In genomic region chr12:16753110-16753509, GRCm38 (mm10) we compare ENCODE assay signal across 9 mouse cellular contexts. TPM values are rescaled to one million over a fixed set of nuclear protein-coding genes. Genes with fewer than 3 reads are reported as not detected.
DNase-seq lines count a peak whose midpoint lies in the region; ATAC-seq and TF ChIP-seq lines count a peak whose summit lies in the region.
"Had no signal": no experiment of that assay in that cellular context is flagged by ENCODE, and none has a peak within 500 bp of the region (broad histone marks: within the 10 kb centered on the region; RNA-seq: fewer than 3 reads in every experiment).

No protein-coding gene starts in this region.

- H3K27ac ChIP-seq in heart, embryonic 13.5 days (replicated peaks), result no peak overlapping the region
- H3K27ac ChIP-seq in heart, embryonic 12.5 days (ENCODE audit: poor library complexity, severe bottlenecking), result no peak overlapping the region
- no peak overlapping the region for H3K27ac ChIP-seq in lung, postnatal 0 days (ENCODE audit: low read length)
- H3K27ac ChIP-seq in limb, embryonic 11.5 days (replicated peaks; ENCODE audit: low read depth, low read length), result no peak overlapping the region
- no peak overlapping the region for H3K27ac ChIP-seq in midbrain, postnatal 0 days (ENCODE audit: low read depth, low read length)

- peaks cover 5% of the 10 kb centered on the region; the same call in 1 of the 2 replicates for H3K4me1 ChIP-seq in heart, embryonic 13.5 days
- peaks cover 11% of the 10 kb centered on the region for H3K4me1 ChIP-seq in heart, embryonic 12.5 days (replicated peaks)
- H3K4me1 ChIP-seq in lung, postnatal 0 days (ENCODE audit: insufficient read depth, low read depth, low read length), result no peaks in the 10 kb centered on the region
- H3K4me1 ChIP-seq in limb, embryonic 11.5 days (ENCODE audit: control insufficient read depth, insufficient read depth, low read length), result peaks cover 14% of the 10 kb centered on the region
- H3K4me1 ChIP-seq in midbrain, postnatal 0 days (ENCODE audit: insufficient read depth, low read length), result no peaks in the 10 kb centered on the region

- DNase-seq in lung, postnatal 0 days (ENCODE audit: low spot score), result no peak
- no peak for DNase-seq in lung, postnatal 14 days
- peak; percentile 54 for DNase-seq in limb, embryonic 11.5 days (ENCODE audit: low spot score)
- no peak for DNase-seq in midbrain, postnatal 0 days (ENCODE audit: low spot score)
- no peak for DNase-seq in spleen, adult 18-20 months
- no peak for DNase-seq in right cerebral cortex, postnatal 10 days (ENCODE audit: low spot score in 2 of 2)

- no peak for ATAC-seq in heart, embryonic 13.5 days (ENCODE audit: extremely low read depth, insufficient number of reproducible peaks, low FRiP score, low TSS enrichment)
- ATAC-seq in heart, embryonic 12.5 days (ENCODE audit: insufficient number of reproducible peaks, low FRiP score), result no peak
- ATAC-seq in lung, postnatal 0 days, result peak; percentile 25
- ATAC-seq in limb, embryonic 11.5 days (ENCODE audit: insufficient number of reproducible peaks, low FRiP score, low TSS enrichment, low read depth), result no peak
- peak; percentile 38; the same call in 1 of the 2 replicates for ATAC-seq in midbrain, postnatal 0 days (ENCODE audit: low FRiP score)

- no peaks in the 10 kb centered on the region for H3K9me3 ChIP-seq in heart, embryonic 13.5 days
- no peaks in the 10 kb centered on the region for H3K9me3 ChIP-seq in heart, embryonic 12.5 days (replicated peaks)
- no peaks in the 10 kb centered on the region for H3K9me3 ChIP-seq in lung, postnatal 0 days (ENCODE audit: low read length)
- no peaks in the 10 kb centered on the region for H3K9me3 ChIP-seq in limb, embryonic 11.5 days (ENCODE audit: control insufficient read depth, low read length)
- H3K9me3 ChIP-seq in midbrain, postnatal 0 days (ENCODE audit: low read length), result no peaks in the 10 kb centered on the region

- H3K27me3 ChIP-seq in heart, embryonic 13.5 days (replicated peaks), result no peaks in the 10 kb centered on the region
- H3K27me3 ChIP-seq in heart, embryonic 12.5 days (replicated peaks), result no peaks in the 10 kb centered on the region
- H3K27me3 ChIP-seq in lung, postnatal 0 days (replicated peaks; ENCODE audit: insufficient read depth, low read length), result no peaks in the 10 kb centered on the region
- H3K27me3 ChIP-seq in limb, embryonic 11.5 days (ENCODE audit: control insufficient read depth, insufficient read depth, low read length), result no peaks in the 10 kb centered on the region
- no peaks in the 10 kb centered on the region for H3K27me3 ChIP-seq in midbrain, postnatal 0 days (ENCODE audit: insufficient read depth, low read length)

- no peak for TF ChIP-seq EP300 in lung, postnatal 0 days (IDR thresholded peaks at IDR 0.05)

- H3K9ac ChIP-seq in heart, embryonic 13.5 days, result no peak overlapping the region
- H3K9ac ChIP-seq in heart, embryonic 12.5 days, result no peak overlapping the region
- no peak overlapping the region for H3K9ac ChIP-seq in lung, postnatal 0 days (replicated peaks; ENCODE audit: low read depth)
- H3K9ac ChIP-seq in limb, embryonic 11.5 days (ENCODE audit: low read length), result no peak overlapping the region
- no peak overlapping the region for H3K9ac ChIP-seq in midbrain, postnatal 0 days (replicated peaks; ENCODE audit: low read length, poor library complexity, severe bottlenecking)

- no peaks in the 10 kb centered on the region for H3K36me3 ChIP-seq in heart, embryonic 13.5 days
- no peaks in the 10 kb centered on the region for H3K36me3 ChIP-seq in heart, embryonic 12.5 days
- H3K36me3 ChIP-seq in lung, postnatal 0 days (ENCODE audit: insufficient read depth, low read length), result no peaks in the 10 kb centered on the region
- no peaks in the 10 kb centered on the region; the same call in 1 of the 2 replicates for H3K36me3 ChIP-seq in limb, embryonic 11.5 days (ENCODE audit: control insufficient read depth, insufficient read depth, low read length)
- no peaks in the 10 kb centered on the region for H3K36me3 ChIP-seq in midbrain, postnatal 0 days (ENCODE audit: insufficient read depth, low read length)

- no peak overlapping the region for H3K4me3 ChIP-seq in heart, embryonic 13.5 days
- no peak overlapping the region for H3K4me3 ChIP-seq in heart, embryonic 12.5 days
- no peak overlapping the region for H3K4me3 ChIP-seq in lung, postnatal 0 days (ENCODE audit: low read depth, low read length)
- H3K4me3 ChIP-seq in limb, embryonic 11.5 days (ENCODE audit: low read depth, low read length), result no peak overlapping the region
- H3K4me3 ChIP-seq in midbrain, postnatal 0 days (ENCODE audit: low read depth, low read length), result no peak overlapping the region

- H3K4me2 ChIP-seq in heart, embryonic 13.5 days, result 0 out of 2 replicates have a peak overlapping the region, but pooled peaks have one; percentile 36
- H3K4me2 ChIP-seq in heart, embryonic 12.5 days, result no peak overlapping the region
- H3K4me2 ChIP-seq in lung, postnatal 0 days (replicated peaks; ENCODE audit: low read depth, low read length), result no peak overlapping the region
- no peak overlapping the region; the same call in 1 of the 2 replicates for H3K4me2 ChIP-seq in limb, embryonic 11.5 days (ENCODE audit: low read depth, severe bottlenecking)
- H3K4me2 ChIP-seq in midbrain, postnatal 0 days (ENCODE audit: low read depth, low read length, poor library complexity, severe bottlenecking), result no peak overlapping the region

- TF ChIP-seq CTCF in lung, postnatal 0 days (IDR thresholded peaks at IDR 0.05), result no peak
- no peak for TF ChIP-seq CTCF in midbrain, postnatal 0 days (IDR thresholded peaks at IDR 0.05)

- WGBS in heart, embryonic 13.5 days, result 25% methylated on average over 8 of the region's 8 CpGs
- WGBS in heart, embryonic 12.5 days, result 29% methylated on average over 8 of the region's 8 CpGs
- WGBS in lung, postnatal 0 days, result 15% methylated on average over 8 of the region's 8 CpGs
- 9% methylated on average over 8 of the region's 8 CpGs for WGBS in limb, embryonic 11.5 days
- 24% methylated on average over 8 of the region's 8 CpGs for WGBS in midbrain, postnatal 0 days

RNA-seq across cellular contexts. Expression of gene Greb1, which starts 47.6 kb away (rescaled TPM):
- 0.44 and 1.1 TPM in 2 replicates for polyA plus RNA-seq in heart, embryonic 13.5 days (2015; fragmentation: Nextera tagmentation; extraction: Ambion mirVana)
- 1.7 and 3.7 TPM in 2 replicates for polyA plus RNA-seq in heart, embryonic 12.5 days (2016; fragmentation: Nextera tagmentation; extraction: Ambion mirVana)
- polyA plus RNA-seq in lung, postnatal 0 days (2015; fragmentation: Nextera tagmentation; extraction: Ambion mirVana), result 0.46 and 1.1 TPM in 2 replicates
- 11.4 and 17.9 TPM in 2 replicates for polyA plus RNA-seq in limb, embryonic 11.5 days (2014; fragmentation: Nextera tagmentation; extraction: Ambion mirVana)
- 1.3 and 3.7 TPM in 2 replicates for total RNA-seq in midbrain, postnatal 0 days (2014; rRNA removed)
- polyA plus RNA-seq in midbrain, postnatal 0 days (2015; fragmentation: Nextera tagmentation; extraction: Ambion mirVana), result 0.39 and 0.43 TPM in 2 replicates
- total RNA-seq: megakaryocyte, adult 5-6 weeks had no signal

RNA-seq across cellular contexts. Expression of gene E2f6, which starts 57.7 kb away (rescaled TPM):
- polyA plus RNA-seq in heart, embryonic 13.5 days (2015; fragmentation: Nextera tagmentation; extraction: Ambion mirVana), result 43.6 and 50.8 TPM in 2 replicates
- 62.7 and 63.4 TPM in 2 replicates for polyA plus RNA-seq in heart, embryonic 12.5 days (2016; fragmentation: Nextera tagmentation; extraction: Ambion mirVana)
- polyA plus RNA-seq in lung, postnatal 0 days (2015; fragmentation: Nextera tagmentation; extraction: Ambion mirVana), result 11.1 and 14.2 TPM in 2 replicates
- 67.0 and 71.1 TPM in 2 replicates for polyA plus RNA-seq in limb, embryonic 11.5 days (2014; fragmentation: Nextera tagmentation; extraction: Ambion mirVana)
- total RNA-seq in midbrain, postnatal 0 days (2014; rRNA removed), result 15.8 and 23.1 TPM in 2 replicates
- 17.1 and 19.3 TPM in 2 replicates for polyA plus RNA-seq in midbrain, postnatal 0 days (2015; fragmentation: Nextera tagmentation; extraction: Ambion mirVana)

Comparison
In these comparisons a context has a peak if more than half of its experiments do, and no peak if none do; other contexts are left out.
1. ATAC-seq: peak in lung, postnatal 0 days (single experiment) and midbrain, postnatal 0 days (single experiment); none in heart, embryonic 13.5 days (single experiment), heart, embryonic 12.5 days (single experiment) and limb, embryonic 11.5 days (single experiment).